Mouse (Mus musculus) liver, embryonic 13.5 days (tissue): ENCODE measurements at regions not wholly inside any gene's neighbourhood (a gene's known extent, or its start where the extent isn't known, plus 50 kb on each side); places are given as distances from the start of the nearest gene placed in this dataset.

Experiments
- ATAC-seq: fragments of 200-750 bp; cut with Nextera tagmentation; 2 replicates; pipeline ENCODE4 v1.8.0; 2017; ENCODE audit warnings: low read depth, mild to moderate bottlenecking, moderate number of reproducible peaks, moderate library complexity
- DNase-seq: peaks from one replicate; pipeline ENCODE4 v3.0.0; 2022
- H3K27ac ChIP-seq: fragments of 300-500 bp; sonication (generic); 2 replicates; pipeline ENCODE4 v1.5.1; 2015; ENCODE audit warnings: moderate library complexity, mild to moderate bottlenecking, inconsistent platforms
- H3K27me3 ChIP-seq: fragments of 300-500 bp; sonication (generic); 2 replicates; pipeline ENCODE4 v1.6.1; 2015; ENCODE audit warnings: mild to moderate bottlenecking, inconsistent platforms
- H3K36me3 ChIP-seq: fragments of 300-500 bp; sonication (generic); 2 replicates; pipeline ENCODE4 v1.6.1; 2015; ENCODE audit warnings: mild to moderate bottlenecking, inconsistent platforms
- H3K4me1 ChIP-seq: fragments of 300-500 bp; sonication (generic); replicated peaks from 2 replicates; pipeline ENCODE4 v1.6.1; 2015; ENCODE audit warnings: inconsistent platforms
- H3K4me2 ChIP-seq: fragments of 300-500 bp; sonication (generic); 2 replicates; pipeline ENCODE4 v1.6.1; 2015; ENCODE audit warnings: inconsistent platforms, mild to moderate bottlenecking, moderate library complexity
- H3K4me3 ChIP-seq: fragments of 300-500 bp; sonication (generic); replicated peaks from 2 replicates; pipeline ENCODE4 v1.5.1; 2015; ENCODE audit warnings: mild to moderate bottlenecking, inconsistent platforms
- H3K9ac ChIP-seq: fragments of 300-500 bp; sonication (generic); 2 replicates; pipeline ENCODE4 v1.6.1; 2015; ENCODE audit warnings: mild to moderate bottlenecking, inconsistent platforms
- H3K9me3 ChIP-seq: fragments of 300-500 bp; sonication (generic); replicated peaks from 2 replicates; pipeline ENCODE4 v1.6.1; 2016; ENCODE audit warnings: inconsistent platforms
- WGBS: fragments of 180-500 bp; shearing (Covaris S2); methylation state at CpG from one replicate; pipeline ENCODE4 v1.1.7; 2015; ENCODE audit not compliant: insufficient replicate concordance; 5-methylcytosine and 5-hydroxymethylcytosine counted together

DNA sequence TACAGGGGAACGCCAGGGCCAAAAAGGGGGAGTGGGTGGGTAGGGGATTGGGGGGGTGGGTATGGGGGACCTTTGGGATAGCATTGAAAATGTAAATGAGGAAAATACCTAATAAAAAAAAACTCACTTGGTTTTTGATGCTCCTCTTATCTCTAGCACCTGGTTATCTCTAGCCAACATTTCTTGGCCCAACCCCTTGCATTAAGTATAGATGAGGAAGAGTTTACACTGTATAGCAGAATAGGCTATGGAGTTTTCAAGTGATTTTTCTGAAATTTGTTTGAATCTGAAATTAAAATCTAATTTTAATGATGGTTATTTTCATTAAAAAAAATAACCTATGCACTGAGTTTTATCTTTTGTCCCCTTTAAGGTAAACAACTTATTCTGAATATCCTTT, 68.8 kb upstream of the Il15 start:
- Histone ChIP-seq H3K36me3 (no peaks in the 10 kb centered on the region), H3K9ac (no peak overlapping the region), H3K27me3 (no peaks in the 10 kb centered on the region), H3K4me3 (no peak overlapping the region), H3K4me2 (no peak overlapping the region), H3K27ac (no peak overlapping the region), H3K4me1 (no peaks in the 10 kb centered on the region), H3K9me3 (no peaks in the 10 kb centered on the region)
- peak; percentile 62; the same call in 1 of the 2 replicates for ATAC-seq
- no CpG with 5 or more reads among the region's 1 CpGs for WGBS
- peak; percentile 12 for DNase-seq

DNA sequence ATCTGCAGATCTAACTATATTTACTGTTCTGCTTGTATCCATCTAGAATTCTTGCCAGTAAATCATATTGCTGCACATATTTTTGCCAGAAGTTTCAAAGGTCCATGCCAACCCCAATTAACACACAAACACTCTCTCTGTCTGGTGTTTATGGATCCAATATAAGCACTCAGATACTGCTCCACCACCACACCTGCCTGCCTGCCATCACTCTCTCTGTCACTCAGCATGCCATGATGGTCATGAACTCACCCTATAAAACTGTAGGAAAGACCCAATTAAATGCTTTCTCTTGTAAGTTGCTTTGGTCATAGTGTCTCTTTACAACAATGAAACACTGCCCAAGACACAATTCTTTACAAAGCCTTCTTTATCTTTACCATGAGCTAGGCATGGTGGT, 66.8 kb upstream of the Il15 start:
- Histone ChIP-seq H3K27me3 (no peaks in the 10 kb centered on the region), H3K4me2 (no peak overlapping the region), H3K4me1 (no peaks in the 10 kb centered on the region), H3K9me3 (no peaks in the 10 kb centered on the region), H3K27ac (no peak overlapping the region), H3K4me3 (no peak overlapping the region), H3K36me3 (no peaks in the 10 kb centered on the region), H3K9ac (no peak overlapping the region)
- no peak for DNase-seq
- ATAC-seq = no peak

DNA sequence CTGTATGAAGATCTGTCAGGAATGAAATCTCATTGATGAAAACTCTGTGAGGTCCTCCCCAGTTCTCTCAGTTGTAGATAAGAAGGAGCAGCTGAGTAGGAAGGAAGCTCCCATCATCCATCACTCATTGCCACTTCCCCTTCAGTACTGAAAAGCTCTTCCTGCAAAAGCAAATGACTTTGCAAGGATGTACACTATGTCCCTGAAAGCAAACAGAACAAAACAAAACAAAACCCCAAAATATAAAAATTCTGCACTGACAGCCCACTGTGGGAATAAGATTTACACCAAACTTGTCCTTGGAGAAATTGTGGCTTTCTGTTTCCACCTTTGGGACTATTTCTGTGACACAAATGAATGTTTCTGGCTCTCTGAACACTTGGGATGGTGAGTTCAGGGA, 59.8 kb upstream of the Il15 start:
- no peak overlapping the region for H3K4me2 ChIP-seq
- no peaks in the 10 kb centered on the region for H3K36me3 ChIP-seq
- H3K9ac ChIP-seq = no peak overlapping the region
- DNase-seq (no peak), ATAC-seq (no peak)
- no peak overlapping the region for H3K4me3 ChIP-seq
- H3K9me3 ChIP-seq = no peaks in the 10 kb centered on the region
- no peaks in the 10 kb centered on the region for H3K4me1 ChIP-seq
- no peaks in the 10 kb centered on the region for H3K27me3 ChIP-seq
- no peak overlapping the region for H3K27ac ChIP-seq

DNA sequence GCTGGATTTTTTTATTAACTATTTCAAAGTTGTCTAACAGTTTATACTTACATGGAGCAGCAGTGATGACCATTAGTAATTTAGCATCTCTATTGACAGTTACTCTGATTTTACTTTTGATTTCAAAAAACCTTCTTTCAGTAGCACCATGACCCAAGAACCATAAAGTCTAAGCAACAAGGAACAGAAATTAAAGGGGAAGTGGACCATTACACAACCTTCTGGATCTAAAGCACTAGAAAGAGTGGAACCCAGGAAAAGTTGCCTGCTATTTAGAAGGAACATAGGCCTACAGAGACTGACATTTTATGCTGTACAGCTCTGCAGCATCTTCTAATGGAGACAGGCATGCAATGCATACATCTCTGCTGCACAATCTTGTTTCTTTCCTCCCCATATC, 56.0 kb upstream of the Il15 start:
- Histone ChIP-seq H3K9ac (no peak overlapping the region), H3K27me3 (no peaks in the 10 kb centered on the region), H3K36me3 (no peaks in the 10 kb centered on the region), H3K27ac (no peak overlapping the region), H3K9me3 (no peaks in the 10 kb centered on the region), H3K4me2 (no peak overlapping the region), H3K4me1 (no peaks in the 10 kb centered on the region), H3K4me3 (no peak overlapping the region)
- DNase-seq = no peak
- no peak for ATAC-seq

DNA sequence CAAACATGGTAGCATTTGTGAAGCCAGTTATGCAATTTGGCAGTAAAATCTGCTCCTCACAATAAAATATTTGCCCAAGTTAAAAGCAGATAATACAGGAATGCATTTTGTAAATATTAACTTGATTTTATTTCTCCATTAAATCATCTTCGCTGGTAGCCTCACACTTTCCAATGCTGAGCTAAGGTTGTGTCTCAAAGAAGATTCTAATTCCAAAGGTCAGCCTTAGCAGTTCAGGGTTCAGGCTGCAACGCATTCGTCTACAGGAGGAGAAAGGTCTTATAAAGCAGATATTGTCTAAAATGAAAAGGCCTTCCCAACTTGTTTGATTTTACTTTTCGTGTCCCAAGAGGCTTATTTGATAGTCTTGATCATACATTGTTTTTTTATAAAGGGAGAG, 51.0 kb upstream of the Il15 start:
- ATAC-seq = no peak
- WGBS = 69% methylated on average over 4 of the region's 4 CpGs
- H3K27ac ChIP-seq = no peak overlapping the region

More for the DNA sequence above, 51.0 kb upstream of the Il15 start:
- H3K4me2 ChIP-seq = no peak overlapping the region
- no peaks in the 10 kb centered on the region for H3K4me1 ChIP-seq
- H3K9me3 ChIP-seq = no peaks in the 10 kb centered on the region
- no peak overlapping the region for H3K9ac ChIP-seq
- no peaks in the 10 kb centered on the region for H3K27me3 ChIP-seq
- no peak overlapping the region for H3K4me3 ChIP-seq
- no peak for DNase-seq
- no peaks in the 10 kb centered on the region for H3K36me3 ChIP-seq
